Mouse (Mus musculus) adrenal gland, adult 2 months (tissue): ENCODE results near the gene Mal. TPM values are rescaled to one million over a fixed set of nuclear protein-coding genes. Genes with fewer than 3 reads are reported as not detected.
"Not testable (repeated sequence)": the region's sequence is repeated elsewhere in the genome, so short reads cannot be mapped to it uniquely, and the experiment has no call there.

ENCODE experiments used
- DNase-seq: peaks from one replicate; pipeline ENCODE4 v3.0.0; 2021
- polyA plus RNA-seq: library from polyadenylated mRNA; depleted of rRNA; stranded (reverse); fragments of >200 nt; gene quantifications from 2 replicates; pipeline ENCODE4 v1.2.3, GENCODE M21; 2012; rRNA removed
- total RNA-seq, 2 experiments: library from RNA; stranded (reverse); gene quantifications; 2 replicates each; pipeline ENCODE4 v1.2.3; 2021

Mal gene
- total and polyA plus RNA-seq, 3 experiments: 1.9 to 8.1 (median 5.9) TPM

DNA sequence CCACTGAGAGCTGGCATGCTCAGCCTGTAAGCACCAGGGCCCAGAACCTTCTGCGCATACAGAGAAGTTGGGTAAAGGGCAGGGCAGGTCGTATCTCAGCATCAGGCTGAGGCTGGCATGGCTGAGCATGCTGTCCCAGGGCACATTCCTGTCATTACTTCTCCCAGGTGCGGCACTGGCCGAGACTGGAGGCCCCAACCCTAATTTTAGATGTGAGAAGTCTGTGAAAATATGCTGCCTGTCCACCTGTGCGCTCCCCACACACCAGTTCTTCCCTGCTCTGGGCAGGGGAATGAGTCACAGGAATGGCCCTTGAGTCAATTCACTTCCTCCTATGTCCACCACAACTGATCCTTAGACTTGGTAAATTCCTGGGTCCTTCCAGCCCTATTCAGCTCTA lies 30.8 kb downstream of the Mal start:
- no peak for DNase-seq

DNA sequence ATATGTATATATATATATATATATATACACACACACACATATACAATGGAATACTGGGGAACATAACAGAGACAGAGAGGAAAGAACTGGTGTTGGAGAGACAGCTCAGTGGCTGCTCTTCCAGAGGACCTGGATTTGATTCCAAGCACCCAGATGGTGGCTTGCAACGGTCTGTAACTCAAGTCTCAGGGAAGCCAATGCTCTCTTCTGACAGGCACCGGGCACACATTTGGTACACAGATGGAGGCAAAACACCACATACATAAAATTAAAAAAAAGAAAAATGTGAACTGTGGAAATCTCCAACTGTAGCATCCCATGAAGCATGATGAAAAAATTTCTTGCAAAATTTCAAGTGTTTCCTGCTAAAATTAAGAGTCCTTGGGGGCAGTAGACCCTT lies 31.7 kb downstream of the Mal start:
- no peak for DNase-seq

DNA sequence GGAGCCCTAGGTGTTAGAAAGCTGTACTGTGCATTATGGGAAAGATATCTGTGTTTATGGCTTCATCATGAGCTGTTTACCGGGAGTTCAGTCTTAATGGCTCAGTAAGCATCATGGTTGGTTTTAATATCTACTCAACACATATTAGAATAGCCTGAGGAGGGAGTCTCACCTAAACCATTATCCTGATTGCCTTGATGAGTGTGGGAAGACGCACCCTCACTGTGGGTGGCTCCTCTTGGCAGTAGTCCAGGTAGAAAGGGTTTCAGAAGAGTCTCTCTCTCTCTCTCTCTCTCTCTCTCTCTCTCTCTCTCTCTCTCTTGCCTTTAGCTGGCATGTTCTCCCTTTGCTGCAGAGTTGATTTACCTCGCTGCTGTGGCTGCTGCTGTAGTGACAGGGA lies 34.4 kb downstream of the Mal start:
- no peak for DNase-seq

DNA sequence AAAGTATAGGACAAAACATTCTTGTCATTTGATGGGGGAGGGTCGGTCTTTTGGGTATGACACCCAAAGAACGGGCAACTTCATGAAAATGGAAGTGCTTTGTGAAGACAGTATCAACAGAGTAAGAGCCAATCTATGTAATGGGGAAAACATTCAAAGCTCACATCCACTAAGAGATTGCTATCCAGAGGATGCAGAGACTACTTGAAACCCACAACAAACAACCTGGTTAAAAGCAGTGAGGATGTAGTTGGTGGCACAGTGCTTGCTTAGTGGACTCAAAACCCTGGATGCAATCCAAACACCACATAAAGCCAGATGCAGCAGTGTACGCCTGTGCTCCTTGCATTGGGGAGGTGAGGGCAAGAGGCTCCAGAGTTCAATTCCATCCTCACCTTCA lies 37.2 kb downstream of the Mal start:
- DNase-seq: no peak

DNA sequence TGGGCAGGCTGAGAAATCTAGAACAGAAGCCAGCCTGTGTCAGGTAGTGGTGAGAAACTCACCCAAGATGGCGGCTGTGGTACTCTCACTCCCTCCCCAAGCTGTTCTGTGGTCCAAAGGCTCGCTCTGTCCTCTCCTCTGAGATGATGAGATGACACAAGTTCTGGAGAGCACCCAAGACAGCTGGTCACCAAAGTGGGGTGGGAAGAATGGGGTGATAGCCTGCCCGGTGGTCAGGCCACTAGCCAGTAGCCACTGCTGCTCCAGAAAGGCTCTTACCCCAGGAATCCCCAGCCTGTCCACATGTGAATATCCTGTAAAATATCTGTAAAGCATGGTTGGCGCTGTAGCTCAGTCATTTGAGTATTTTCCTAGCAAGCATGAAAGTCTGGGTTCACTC lies 44.2 kb downstream of the Mal start:
- no peak for DNase-seq

DNA sequence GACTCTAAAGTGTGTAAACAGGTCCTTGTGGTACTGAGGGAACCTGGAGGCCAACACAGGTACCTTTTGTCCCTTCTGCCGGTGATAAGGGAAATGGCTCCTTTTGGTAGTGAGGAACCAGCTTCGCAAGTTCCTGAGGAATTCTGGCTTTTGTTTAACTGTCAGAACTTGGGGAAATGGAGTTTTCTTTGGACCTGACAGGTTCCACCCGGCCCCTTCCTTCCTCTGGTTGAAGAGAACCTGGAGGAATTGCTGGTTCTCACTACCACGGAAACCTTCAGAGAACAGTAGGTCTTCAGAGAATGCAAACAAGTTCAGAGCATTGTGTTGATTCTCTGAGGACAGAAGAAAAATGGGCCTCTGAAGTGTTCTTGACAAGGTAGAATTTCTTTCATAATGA lies 45.1 kb downstream of the Mal start:
- DNase-seq: no peak

DNA sequence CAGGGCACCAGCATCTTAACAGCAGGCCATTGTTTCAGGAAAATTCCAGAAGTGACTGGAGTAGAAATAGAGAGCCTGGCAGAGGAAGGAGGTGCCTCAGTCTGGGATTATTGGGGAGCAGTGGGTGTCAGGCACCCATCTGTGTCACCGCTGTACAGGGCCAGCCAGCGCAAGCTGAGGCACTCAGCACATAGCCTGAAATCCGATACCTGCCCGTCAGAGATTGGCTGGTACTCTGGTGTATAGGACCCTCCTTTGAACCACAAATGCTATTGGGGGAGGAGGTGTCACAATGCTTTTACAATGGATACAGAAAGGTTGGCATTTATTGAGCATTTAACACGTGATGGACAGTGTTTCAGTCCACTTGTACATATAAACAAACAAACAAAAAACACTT lies 47.5 kb downstream of the Mal start:
- no peak for DNase-seq

DNA sequence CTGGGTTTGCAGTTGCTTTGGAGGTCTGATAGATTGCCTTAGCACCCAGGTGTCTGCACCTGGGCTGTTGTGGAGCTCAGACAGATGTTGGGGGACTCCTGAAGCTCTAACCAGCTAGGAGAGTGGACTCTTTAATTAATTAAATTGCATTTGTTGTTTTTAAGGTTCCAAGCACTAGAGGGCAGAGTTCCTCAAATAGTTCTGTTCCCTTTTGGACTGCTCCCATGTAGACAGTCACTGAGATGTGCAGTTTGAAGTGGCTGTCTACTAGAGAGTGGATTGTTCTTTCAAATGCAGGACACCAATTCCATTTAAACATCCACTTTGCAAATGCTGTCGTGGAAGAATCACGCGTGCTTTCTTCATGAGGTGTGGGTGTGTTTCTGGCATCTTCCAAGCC lies 48.3 kb downstream of the Mal start:
- DNase-seq: no peak

DNA sequence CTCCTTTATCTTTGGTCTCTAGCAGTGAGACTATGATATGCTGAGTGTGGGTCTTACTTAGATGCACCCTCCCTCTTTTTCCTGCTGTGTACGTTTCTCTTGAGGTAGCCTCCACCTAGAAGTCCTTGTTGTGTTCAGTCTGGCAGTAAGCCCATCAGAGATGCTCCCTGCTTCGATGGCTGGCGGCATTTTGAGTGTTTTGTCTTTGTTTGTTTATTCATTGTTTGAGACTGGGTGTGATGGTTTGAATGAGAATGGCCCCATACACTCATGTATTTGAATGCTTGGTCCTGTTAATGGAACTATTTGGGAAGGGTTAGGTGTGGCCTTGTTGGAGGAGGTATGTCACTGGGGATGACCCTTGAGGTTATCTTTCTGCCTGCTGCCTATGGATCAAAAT lies 51.3 kb downstream of the Mal start:
- no peak for DNase-seq

DNA sequence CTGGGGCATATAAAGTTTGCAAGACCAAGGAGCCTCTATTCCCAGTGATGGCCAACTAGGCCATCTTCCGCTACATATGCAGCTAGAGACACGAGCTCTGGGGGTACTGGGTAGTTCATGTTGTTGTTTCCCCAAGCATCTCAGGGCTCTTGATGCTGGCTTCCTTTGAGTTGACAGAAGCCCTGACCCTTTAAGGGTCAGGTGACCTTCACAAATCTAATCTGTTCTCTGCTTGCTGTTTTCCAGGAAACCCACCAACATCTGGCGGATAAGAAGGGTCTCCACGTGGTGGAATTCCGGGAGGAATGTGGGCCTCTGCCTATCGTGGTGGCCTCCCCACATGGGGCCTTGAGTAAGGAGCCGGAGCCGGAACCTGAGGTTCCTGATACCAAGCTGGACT lies 53.1 kb downstream of the Mal start:
- not testable (repeated sequence) for DNase-seq

DNA sequence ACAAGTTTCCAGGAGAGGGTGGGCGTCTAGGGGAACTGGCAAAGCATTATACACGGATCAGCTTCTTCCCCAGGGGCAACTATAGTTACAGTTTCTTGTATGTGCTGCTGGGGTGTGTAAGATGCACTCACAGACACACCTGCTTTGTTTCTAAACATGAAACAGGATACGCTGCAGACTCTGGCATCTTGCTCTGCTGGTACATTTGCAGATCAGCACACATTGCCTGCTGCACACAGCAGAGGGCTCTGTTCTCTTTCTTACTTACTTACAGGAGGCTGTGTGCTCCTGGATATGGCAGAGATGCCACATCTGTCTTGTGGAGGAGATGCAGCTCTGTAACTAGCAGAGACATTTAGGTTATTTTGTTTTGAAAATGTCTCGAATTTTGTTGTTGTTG lies 65.7 kb downstream of the Mal start:
- no peak for DNase-seq

DNA sequence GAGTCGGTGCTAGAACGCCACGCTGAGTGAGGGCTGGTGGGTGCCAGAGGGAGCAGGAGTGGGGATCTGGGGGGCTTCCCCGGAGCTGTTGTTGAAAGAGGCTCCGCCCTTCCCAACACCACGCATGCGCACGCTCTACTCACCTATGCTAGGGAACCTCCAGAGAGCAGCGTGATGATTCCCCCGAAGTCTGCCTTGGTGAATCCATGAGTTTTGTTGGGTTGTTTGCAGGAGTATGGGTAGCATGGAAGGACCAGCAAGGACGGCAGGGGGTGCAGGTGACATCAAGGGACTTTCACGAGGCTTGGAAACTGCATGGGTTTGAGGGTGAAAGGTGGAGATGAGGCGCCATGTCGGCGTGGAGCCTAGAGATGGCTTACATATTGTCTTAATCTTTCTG lies 66.3 kb downstream of the Mal start:
- DNase-seq: no peak

DNA sequence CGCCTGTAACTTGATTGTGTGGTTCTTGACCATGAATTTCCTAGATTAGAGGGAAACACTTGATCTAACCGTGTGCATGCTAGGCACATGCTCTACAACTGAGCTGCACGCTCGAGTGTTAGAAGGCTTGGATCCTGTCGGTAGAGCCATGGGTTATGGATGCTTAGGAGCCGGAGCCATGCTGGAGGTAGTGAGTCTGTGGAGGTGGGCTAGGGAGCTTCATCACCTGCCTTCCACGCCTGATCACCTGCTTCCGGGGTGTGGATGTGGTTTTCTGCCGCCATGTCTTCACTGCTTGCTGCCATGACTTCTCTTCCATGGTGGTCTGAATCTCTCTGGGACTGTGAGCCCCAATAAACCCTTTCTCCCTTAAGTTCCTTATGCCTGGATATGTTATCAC lies 67.6 kb downstream of the Mal start:
- no peak for DNase-seq

DNA sequence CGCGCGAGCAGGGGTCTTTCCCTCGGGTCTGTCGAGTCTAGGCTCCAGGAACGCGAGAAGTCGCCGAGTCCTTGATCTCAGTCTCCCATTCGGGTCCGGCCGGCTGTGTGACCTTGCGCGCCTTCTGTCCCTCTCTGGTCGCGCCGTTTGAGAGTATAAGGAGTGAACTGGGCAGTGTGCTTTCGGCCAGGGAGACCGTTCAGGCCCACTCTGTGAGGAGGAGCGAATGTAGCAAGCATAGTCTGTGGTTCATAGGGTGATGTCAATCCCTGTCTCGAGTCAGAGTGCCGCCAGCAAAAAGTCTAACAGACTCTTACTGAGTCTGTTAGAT lies 69.0 kb downstream of the Mal start:
- no peak for DNase-seq

DNA sequence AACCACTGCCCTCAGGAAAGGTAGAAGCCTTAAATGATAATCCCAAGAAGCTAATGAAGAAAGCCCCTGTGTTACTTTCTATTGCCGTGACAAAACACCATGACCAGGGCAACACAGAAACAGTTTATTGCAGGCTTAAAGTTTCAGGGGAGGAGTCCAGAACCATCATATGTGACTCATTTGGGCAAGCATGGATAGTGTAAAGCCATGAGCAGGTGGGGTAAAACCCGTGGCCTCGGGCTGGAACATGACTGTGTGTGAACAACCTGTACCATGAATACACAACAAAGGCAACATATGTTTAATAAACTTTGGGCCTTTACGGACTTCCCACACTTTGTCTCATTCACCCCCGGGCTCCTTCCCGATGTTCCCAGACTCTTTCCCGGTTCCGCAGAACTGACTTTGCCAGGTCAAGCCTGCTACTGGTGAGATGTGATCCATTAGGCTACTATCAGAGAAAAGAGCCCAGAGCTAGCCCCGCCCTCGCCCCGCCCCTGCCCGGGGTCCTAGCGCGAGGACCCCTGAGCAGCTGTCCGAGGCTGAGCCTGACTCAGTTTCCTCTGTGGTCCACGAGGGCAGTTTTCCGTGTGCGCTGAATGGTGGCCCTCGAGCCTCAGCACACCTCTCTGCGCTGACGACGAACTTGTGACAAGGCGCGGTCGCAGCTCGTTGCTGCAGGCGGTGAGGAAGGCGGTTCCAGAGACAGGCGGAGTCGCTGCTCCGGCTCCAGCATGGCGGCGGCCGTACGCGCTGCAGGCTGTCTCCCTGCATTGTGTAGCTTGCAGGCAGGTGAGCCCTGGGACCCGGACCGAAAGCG lies 69.6 kb downstream of the Mal start, which contains the start of the genes Zfp661 and Mrps5:
Gene Zfp661 (minus strand): TSS at position 401 of the 820 bp plus-strand sequence.
Gene Mrps5 (plus strand): TSS at position 529 of the 820 bp plus-strand sequence.
- DNase-seq: peak; percentile 89

DNA sequence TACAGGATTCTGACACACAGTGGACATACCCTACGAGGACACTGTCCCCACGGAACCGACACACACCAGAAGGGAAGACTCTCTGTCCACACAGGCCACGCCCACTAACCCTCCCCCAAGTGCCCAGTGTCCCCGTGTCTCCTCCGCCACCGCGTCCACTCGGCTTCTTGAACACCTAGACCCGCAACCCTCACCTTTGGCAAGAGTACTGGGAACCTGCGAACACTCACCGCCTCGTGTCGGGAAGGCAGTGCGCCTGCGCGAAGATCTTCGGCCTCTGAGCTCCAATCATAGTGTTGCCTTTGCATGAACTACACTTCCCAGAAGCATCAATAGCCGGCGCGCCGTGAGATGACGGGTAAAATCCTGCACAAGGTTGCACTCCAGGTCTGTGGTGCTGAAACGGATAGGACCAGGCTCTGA lies 72.0 kb downstream of the Mal start:
- peak; percentile 95 for DNase-seq

Other genes with a start within 250 kb of the Mal start
- under 1 TPM; 0.14 to 0.31 TPM for gene Gpat2, start 231.5 kb downstream of the Mal start, total RNA-seq
- 0.19 and 0.61 TPM in 2 replicates for gene Gpat2, start 231.5 kb downstream of the Mal start, polyA plus RNA-seq
- 10 to 100 TPM; 33.3 to 43.0 TPM for gene Fahd2a, start 212.1 kb downstream of the Mal start, total RNA-seq
- gene Fahd2a, start 212.1 kb downstream of the Mal start, polyA plus RNA-seq: 26.9 and 28.6 TPM in 2 replicates
- 1 to 10 TPM; 4.2 to 6.4 TPM for gene Kcnip3, start 134.6 kb downstream of the Mal start, total RNA-seq
- gene Kcnip3, start 134.6 kb downstream of the Mal start, polyA plus RNA-seq: 6.4 and 6.9 TPM in 2 replicates
- gene Prom2, start 115.2 kb downstream of the Mal start, total RNA-seq: under 1 TPM; 0.37 to 0.83 TPM
- 0.42 and 0.63 TPM in 2 replicates for gene Prom2, start 115.2 kb downstream of the Mal start, polyA plus RNA-seq
- 1 to 10 TPM; 2.7 to 2.9 TPM for gene Zfp661, start 69.6 kb downstream of the Mal start, total RNA-seq
- 0.90 and 1.3 TPM in 2 replicates for gene Zfp661, start 69.6 kb downstream of the Mal start, polyA plus RNA-seq
- 100 to 1,000 TPM; 111 to 122 TPM for gene Mrps5, start 69.5 kb downstream of the Mal start, total RNA-seq
- 36.8 and 43.7 TPM in 2 replicates for gene Mrps5, start 69.5 kb downstream of the Mal start, polyA plus RNA-seq
- 1 to 10 TPM; 1.8 to 2.0 TPM for gene Mall, start 73.2 kb upstream of the Mal start, total RNA-seq
- 1.9 and 4.6 TPM in 2 replicates for gene Mall, start 73.2 kb upstream of the Mal start, polyA plus RNA-seq
- gene Nphp1, start 132.2 kb upstream of the Mal start, total RNA-seq: 10 to 100 TPM; 21.1 to 25.7 TPM
- gene Nphp1, start 132.2 kb upstream of the Mal start, polyA plus RNA-seq: 4.9 and 5.6 TPM in 2 replicates
- 100 to 1,000 TPM in 1 of 2 experiments, 10 to 100 TPM in 1; 84.2 to 104 TPM for gene Mtln, start 135.8 kb upstream of the Mal start, total RNA-seq
- gene Mtln, start 135.8 kb upstream of the Mal start, polyA plus RNA-seq: 78.5 and 116 TPM in 2 replicates
- 1 to 10 TPM in 1 of 2 experiments, under 1 TPM in 1; 0.24 to 1.2 TPM for gene Bub1, start 175.2 kb upstream of the Mal start, total RNA-seq
- 0.02 and 0.35 TPM in 2 replicates for gene Bub1, start 175.2 kb upstream of the Mal start, polyA plus RNA-seq
- 1 to 10 TPM in 1 of 2 experiments, under 1 TPM in 1; 0.35 to 1.4 TPM for gene Acoxl, start 182.2 kb upstream of the Mal start, total RNA-seq
- gene Acoxl, start 182.2 kb upstream of the Mal start, polyA plus RNA-seq: 0.60 and 0.94 TPM in 2 replicates